Mouse (Mus musculus) kidney, embryonic 14.5 days (tissue): ENCODE results near the gene Dolk. TPM values are rescaled to one million over a fixed set of nuclear protein-coding genes. Genes with fewer than 3 reads are reported as not detected.

ENCODE experiments used
- ATAC-seq: fragments of 200-750 bp; cut with Nextera tagmentation; 2 replicates; pipeline ENCODE4 v1.8.0; 2017; ENCODE audit warnings: moderate number of reproducible peaks, mild to moderate bottlenecking, moderate TSS enrichment, moderate library complexity; ENCODE audit not compliant: low FRiP score, low TSS enrichment
- H3K27ac ChIP-seq: fragments of 300-500 bp; sonication (generic); 2 replicates; pipeline ENCODE4 v1.5.1; 2014; ENCODE audit warnings: low read depth, mild to moderate bottlenecking, low read length, moderate library complexity, mixed read lengths
- H3K27me3 ChIP-seq: fragments of 300-500 bp; sonication (generic); 2 replicates; pipeline ENCODE4 v1.6.1; 2014; ENCODE audit warnings: mild to moderate bottlenecking, low read length; ENCODE audit not compliant: control insufficient read depth, insufficient read depth
- H3K36me3 ChIP-seq: fragments of 300-500 bp; sonication (generic); 2 replicates; pipeline ENCODE4 v1.6.1; 2014; ENCODE audit warnings: low read length, mixed read lengths; ENCODE audit not compliant: control insufficient read depth, insufficient read depth
- H3K4me1 ChIP-seq: fragments of 300-500 bp; sonication (generic); 2 replicates; pipeline ENCODE4 v1.6.1; 2014; ENCODE audit warnings: low read length, mixed read lengths; ENCODE audit not compliant: control insufficient read depth, insufficient read depth
- H3K4me2 ChIP-seq: fragments of 300-500 bp; sonication (generic); replicated peaks from 2 replicates; pipeline ENCODE4 v1.6.1; 2014; ENCODE audit warnings: low read depth, mild to moderate bottlenecking, low read length
- H3K4me3 ChIP-seq: fragments of 300-500 bp; sonication (generic); 2 replicates; pipeline ENCODE4 v1.5.1; 2014; ENCODE audit warnings: mild to moderate bottlenecking, low read length
- H3K9ac ChIP-seq: fragments of 300-500 bp; sonication (generic); 2 replicates; pipeline ENCODE4 v1.6.1; 2014; ENCODE audit warnings: low read depth, mild to moderate bottlenecking, low read length, moderate library complexity
- H3K9me3 ChIP-seq: fragments of 300-500 bp; sonication (generic); 2 replicates; pipeline ENCODE4 v1.6.1; 2016; ENCODE audit warnings: low read length; ENCODE audit not compliant: control insufficient read depth
- WGBS: fragments of 180-500 bp; shearing (Covaris S2); extraction: QIAGEN DNeasy Blood & Tissue Kit; methylation state at CpG from one replicate; pipeline ENCODE4 v1.1.7; 2014; 5-methylcytosine and 5-hydroxymethylcytosine counted together
- polyA plus RNA-seq: library from polyadenylated mRNA; unstranded; fragments of >200 nt; fragmentation: Nextera tagmentation; extraction: Ambion mirVana; gene quantifications from 2 replicates; pipeline ENCODE4 v1.2.1, GENCODE M21; 2014

The Dolk gene
- polyA plus RNA-seq, 1 experiment from 2014 or later = 34.4 TPM

- H3K4me2 ChIP-seq = no peak overlapping the region
- peaks cover 46% of the 10 kb centered on the region for H3K36me3 ChIP-seq
- H3K4me3 ChIP-seq = no peak overlapping the region
- WGBS = 96% methylated on average over 3 of the region's 3 CpGs
- H3K4me1 ChIP-seq = 0 out of 2 replicates have a peak, but pooled peaks cover 8% of the 10 kb centered on the region
- ATAC-seq = no peak
- H3K27me3 ChIP-seq = no peaks in the 10 kb centered on the region
- H3K9me3 ChIP-seq = no peaks in the 10 kb centered on the region
- H3K27ac ChIP-seq = no peak overlapping the region
- no peak overlapping the region for H3K9ac ChIP-seq
Measured at GRCm38 (mm10) chr2:30249182-30249581, 37.0 kb downstream of the Dolk start.

- H3K4me3 ChIP-seq = no peak overlapping the region
- no peak overlapping the region for H3K27ac ChIP-seq
- no peaks in the 10 kb centered on the region for H3K27me3 ChIP-seq
- no peaks in the 10 kb centered on the region for H3K9me3 ChIP-seq
- 68% methylated on average over 4 of the region's 4 CpGs for WGBS
- H3K9ac ChIP-seq = no peak overlapping the region
- 0 out of 2 replicates have a peak, but pooled peaks cover 8% of the 10 kb centered on the region for H3K4me1 ChIP-seq
- no peak overlapping the region for H3K4me2 ChIP-seq
- peaks cover 53% of the 10 kb centered on the region for H3K36me3 ChIP-seq
- no peak for ATAC-seq
Measured at GRCm38 (mm10) chr2:30247681-30248080, 38.5 kb downstream of the Dolk start.

DNA sequence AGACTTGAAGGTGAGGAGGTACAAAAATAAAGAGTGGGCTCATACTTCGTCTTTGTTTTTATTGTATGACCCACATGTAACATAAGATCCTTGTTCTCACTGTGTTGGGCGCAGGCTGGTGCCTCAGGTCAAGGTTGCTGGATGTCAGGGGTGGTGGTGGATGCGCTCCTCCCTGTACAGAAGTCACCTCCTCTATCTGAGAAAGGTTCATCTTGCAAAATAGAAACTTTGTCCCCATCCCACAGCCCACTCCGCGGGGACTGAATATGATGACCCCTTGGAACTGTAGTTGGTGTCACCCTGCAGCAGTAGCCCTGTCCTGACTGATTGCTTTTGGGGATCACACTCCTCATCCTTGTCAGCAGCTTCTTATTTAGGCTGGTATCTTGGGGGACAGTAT is 39.1 kb downstream of the Dolk start:
- no peak overlapping the region for H3K27ac ChIP-seq
- WGBS = 63% methylated on average over 5 of the region's 5 CpGs
- H3K9me3 ChIP-seq = no peaks in the 10 kb centered on the region
- H3K4me1 ChIP-seq = peaks cover 13% of the 10 kb centered on the region; the same call in 1 of the 2 replicates
- peaks cover 59% of the 10 kb centered on the region for H3K36me3 ChIP-seq
- ATAC-seq = no peak
- H3K4me3 ChIP-seq = no peak overlapping the region
- no peak overlapping the region for H3K9ac ChIP-seq
- H3K27me3 ChIP-seq = no peaks in the 10 kb centered on the region
- H3K4me2 ChIP-seq = no peak overlapping the region

GRCm38 (mm10) chr2:30244595-30245178 is 41.4 kb downstream of the Dolk start:
- Histone ChIP-seq H3K27me3 (no peaks in the 10 kb centered on the region), H3K9ac (no peak overlapping the region), H3K36me3 (peaks cover 71% of the 10 kb centered on the region), H3K4me3 (no peak overlapping the region), H3K4me2 (no peak overlapping the region), H3K9me3 (no peaks in the 10 kb centered on the region), H3K4me1 (peaks cover 9% of the 10 kb centered on the region; the same call in 1 of the 2 replicates), H3K27ac (no peak overlapping the region)
- 67% methylated on average over 7 of the region's 7 CpGs for WGBS
- ATAC-seq = no peak

DNA sequence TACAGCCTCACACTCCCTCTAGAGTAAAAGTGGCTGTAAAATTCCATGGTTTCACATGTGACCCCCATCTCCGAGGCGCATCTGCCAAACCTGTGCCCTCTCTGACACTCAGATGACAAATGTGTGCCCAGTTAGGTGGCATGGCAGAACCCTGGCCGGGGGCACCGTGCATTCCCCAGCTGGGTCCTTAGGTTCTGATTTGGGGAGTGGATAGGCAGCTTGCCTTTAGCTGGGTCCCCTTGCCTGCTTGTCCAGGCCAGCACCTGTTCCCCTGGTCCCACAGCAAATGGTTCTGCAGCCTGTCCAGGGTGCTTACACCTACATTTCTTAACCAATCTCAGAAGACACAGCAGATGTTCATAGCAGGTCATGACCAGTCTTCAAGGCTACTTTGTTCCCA is 42.7 kb downstream of the Dolk start:
- H3K27ac ChIP-seq = no peak overlapping the region
- H3K4me2 ChIP-seq = no peak overlapping the region
- no peak overlapping the region for H3K9ac ChIP-seq
- H3K27me3 ChIP-seq = no peaks in the 10 kb centered on the region
- H3K9me3 ChIP-seq = no peaks in the 10 kb centered on the region
- 83% methylated on average over 4 of the region's 4 CpGs for WGBS
- H3K36me3 ChIP-seq = peaks cover 60% of the 10 kb centered on the region
- peaks cover 22% of the 10 kb centered on the region for H3K4me1 ChIP-seq
- ATAC-seq = no peak
- H3K4me3 ChIP-seq = no peak overlapping the region

GRCm38 (mm10) chr2:30242509-30242908 is 43.6 kb downstream of the Dolk start:
- H3K4me3 ChIP-seq = no peak overlapping the region
- H3K9ac ChIP-seq = no peak overlapping the region
- H3K36me3 ChIP-seq = peaks cover 54% of the 10 kb centered on the region
- 42% methylated on average over 4 of the region's 4 CpGs for WGBS
- no peaks in the 10 kb centered on the region for H3K27me3 ChIP-seq
- ATAC-seq = no peak
- peaks cover 23% of the 10 kb centered on the region for H3K4me1 ChIP-seq
- H3K27ac ChIP-seq = no peak overlapping the region
- H3K9me3 ChIP-seq = no peaks in the 10 kb centered on the region
- H3K4me2 ChIP-seq = no peak overlapping the region

DNA sequence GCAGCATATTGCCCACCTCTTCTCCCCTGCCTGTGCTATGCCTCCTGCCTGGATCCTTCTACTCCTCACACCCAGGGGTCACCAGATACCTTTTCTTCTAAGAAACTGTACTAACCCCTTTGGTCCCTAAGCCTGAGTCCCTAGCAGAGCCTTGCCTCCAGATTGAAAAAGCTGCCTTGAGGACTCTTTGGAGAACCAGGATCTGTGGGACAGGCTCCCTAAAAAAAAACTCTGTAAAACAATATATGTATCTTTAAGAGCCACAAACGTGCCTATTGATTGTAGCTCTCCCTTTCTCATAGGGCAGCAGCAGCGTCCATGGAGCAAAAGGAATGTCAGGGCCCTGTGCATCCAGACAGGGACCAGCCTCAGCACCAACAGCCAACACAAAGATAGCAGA is 45.9 kb downstream of the Dolk start, which contains the start of gene Gm28035:
TSS of gene Gm28035 (plus strand) at position 301 of the 400 bp plus-strand sequence.
- Histone ChIP-seq H3K4me1 (peaks cover 29% of the 10 kb centered on the region), H3K9ac (peak within 1 kb of the TSS; percentile 86), H3K4me2 (0 out of 2 replicates have a peak within 1 kb of the TSS, but pooled peaks have one; percentile 2)

DNA sequence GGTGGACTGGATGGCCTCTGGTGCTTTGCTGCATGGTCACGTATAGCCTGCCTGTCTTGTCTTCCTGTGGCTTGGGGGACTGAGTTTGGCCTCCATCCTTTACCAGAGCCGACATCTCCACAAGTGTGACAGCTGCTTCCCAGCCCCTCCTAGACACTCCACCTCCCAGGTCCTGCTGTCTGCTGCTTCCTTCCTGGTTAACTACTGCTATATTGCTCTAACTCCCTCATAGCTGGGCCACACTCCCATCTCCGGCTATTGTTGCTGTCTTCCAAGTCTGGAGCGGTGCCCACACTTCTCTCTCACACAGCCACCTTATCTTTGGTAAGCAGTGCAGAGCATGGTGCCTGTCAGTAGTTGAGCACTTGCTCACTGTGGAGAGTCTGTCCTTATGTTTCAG is 46.4 kb downstream of the Dolk start:
- Histone ChIP-seq H3K9me3 (no peaks in the 10 kb centered on the region), H3K27ac (peak overlapping the region; percentile 37; the same call in 1 of the 2 replicates), H3K4me1 (peaks cover 29% of the 10 kb centered on the region), H3K4me2 (0 out of 2 replicates have a peak overlapping the region, but pooled peaks have one; percentile 2), H3K4me3 (no peak overlapping the region), H3K36me3 (peaks cover 44% of the 10 kb centered on the region), H3K9ac (peak overlapping the region; percentile 86), H3K27me3 (no peaks in the 10 kb centered on the region)
- no peak for ATAC-seq
- WGBS = 70% methylated on average over 4 of the region's 4 CpGs

More for the DNA sequence above, 45.9 kb downstream of the Dolk start, which contains the start of gene Gm28035:
- no peaks in the 10 kb centered on the region for H3K9me3 ChIP-seq
- ATAC-seq = no peak
- H3K27ac ChIP-seq = peak within 1 kb of the TSS; percentile 37; the same call in 1 of the 2 replicates
- peaks cover 46% of the 10 kb centered on the region for H3K36me3 ChIP-seq
- WGBS = 82% methylated on average over 2 of the region's 2 CpGs
- H3K4me3 ChIP-seq = no peak within 1 kb of the TSS
- no peaks in the 10 kb centered on the region for H3K27me3 ChIP-seq

DNA sequence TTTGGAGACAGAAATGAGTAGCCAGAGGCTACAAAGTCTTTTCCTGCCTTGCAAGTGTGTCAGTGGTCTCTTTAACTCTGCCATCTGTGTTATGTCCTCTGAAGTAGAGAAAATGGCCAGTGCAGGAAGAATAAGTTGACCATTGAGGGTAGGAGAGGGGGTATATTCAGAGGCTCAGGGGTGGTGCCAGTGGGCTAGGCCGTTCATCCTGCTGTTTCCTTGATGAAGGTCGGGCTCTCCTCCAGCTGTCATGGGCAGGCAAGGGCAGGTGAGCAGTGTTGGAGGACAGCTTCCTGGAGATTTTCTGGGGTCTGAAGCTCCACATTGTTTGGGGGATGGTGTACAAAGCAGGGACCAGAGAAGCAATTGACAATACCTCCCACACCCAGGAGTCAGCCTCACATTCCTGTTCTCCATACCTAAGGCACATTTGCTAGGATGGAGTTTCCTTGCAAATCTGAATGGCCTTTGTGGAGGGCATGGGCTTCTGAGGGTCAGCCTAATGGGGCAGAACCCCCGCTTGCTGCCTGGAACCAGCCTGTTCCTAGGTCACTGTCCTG is 47.1 kb downstream of the Dolk start:
- Histone ChIP-seq H3K27me3 (no peaks in the 10 kb centered on the region), H3K9me3 (no peaks in the 10 kb centered on the region), H3K27ac (peak overlapping the region; percentile 24; the same call in 1 of the 2 replicates), H3K9ac (peak overlapping the region; percentile 86), H3K36me3 (peaks cover 37% of the 10 kb centered on the region), H3K4me3 (peak overlapping the region; percentile 76), H3K4me2 (peak overlapping the region; percentile 72), H3K4me1 (peaks cover 26% of the 10 kb centered on the region)
- no peak for ATAC-seq
- 66% methylated on average over 3 of the region's 3 CpGs for WGBS
